Mouse (Mus musculus): Measurements from ENCODE around the gene Abhd14a. TPM values are rescaled to one million over a fixed set of nuclear protein-coding genes. Genes with fewer than 3 reads are reported as not detected.
"Not testable (repeated sequence)": the region's sequence is repeated elsewhere in the genome, so short reads cannot be mapped to it uniquely, and the experiment has no call there.

Gene Abhd14a
- total RNA-seq (2022) = 10 to 100 TPM; 15.2 to 17.8 (median 16.7) TPM

DNA sequence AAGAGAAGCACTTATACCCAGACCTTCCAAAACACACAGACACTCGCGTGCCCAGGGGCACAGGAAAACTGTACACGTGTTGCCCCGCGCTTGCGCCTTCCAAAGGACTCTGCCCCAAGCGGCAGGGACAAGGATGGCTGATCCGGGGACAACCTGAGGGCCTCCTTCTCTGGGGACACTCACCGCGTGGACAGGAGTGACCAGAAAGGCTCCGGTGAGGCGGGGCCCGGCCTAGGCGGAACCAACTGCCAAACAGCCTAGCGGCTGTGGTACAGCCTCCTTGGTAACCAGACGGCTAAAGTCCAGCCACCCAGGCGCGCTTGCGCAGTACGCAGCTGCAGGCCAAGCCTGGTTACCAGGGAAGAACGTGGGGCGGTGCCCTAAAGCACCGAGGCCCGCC, at the start of gene Abhd14a, which contains the start of gene Abhd14b:
TSS of gene Abhd14a (minus strand) at position 331 of the 400 bp plus-strand sequence.
TSS of gene Abhd14b (plus strand) at position 112 of the 400 bp plus-strand sequence.
- DNase-seq (ENCODE audit: low spot score in 2 of 2) = peak; percentile 92 to 97

DNA sequence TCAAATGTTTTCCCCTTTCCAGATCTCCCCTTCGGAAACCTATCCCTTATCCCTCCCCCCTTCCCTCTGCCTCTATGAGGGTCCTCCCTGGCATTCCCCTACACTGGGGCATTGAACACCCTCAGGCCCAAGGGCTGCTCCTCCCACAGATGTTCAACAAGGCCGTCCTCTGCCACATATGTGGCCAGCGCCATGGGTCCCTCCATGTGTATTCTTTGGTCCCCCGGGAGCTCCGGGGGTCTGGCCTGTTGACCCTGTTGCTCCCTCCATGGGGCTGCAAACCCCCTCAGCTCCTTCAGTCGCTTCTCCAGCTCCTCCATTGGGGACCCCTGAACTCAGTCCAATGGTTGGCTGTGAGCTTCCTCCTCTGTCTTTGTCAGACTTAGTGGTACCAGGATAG, 40.1 kb upstream of the Abhd14a start:
- DNase-seq (ENCODE audit: low spot score in 2 of 2) = not testable (repeated sequence)

DNA sequence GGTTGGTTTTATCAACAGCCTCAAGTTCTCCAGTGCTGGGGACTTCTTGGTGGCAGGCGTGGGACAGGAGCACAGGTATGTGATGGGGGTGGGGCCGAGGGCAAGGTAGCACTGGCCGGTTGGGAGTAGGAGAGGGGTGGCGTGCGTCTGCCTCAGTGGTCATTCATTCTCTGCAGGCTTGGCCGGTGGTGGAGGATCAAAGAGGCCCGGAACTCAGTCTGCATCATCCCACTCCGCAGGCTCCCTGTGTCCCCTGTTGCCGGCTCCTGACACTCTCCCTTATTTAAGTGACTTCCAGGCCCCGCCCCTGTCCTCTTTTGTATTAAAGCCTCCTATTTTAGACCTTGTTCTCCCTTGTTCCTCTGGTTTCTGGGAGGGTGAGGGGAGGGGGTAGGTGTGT, 37.6 kb upstream of the Abhd14a start:
- no peak for DNase-seq (ENCODE audit: low spot score in 2 of 2)

DNA sequence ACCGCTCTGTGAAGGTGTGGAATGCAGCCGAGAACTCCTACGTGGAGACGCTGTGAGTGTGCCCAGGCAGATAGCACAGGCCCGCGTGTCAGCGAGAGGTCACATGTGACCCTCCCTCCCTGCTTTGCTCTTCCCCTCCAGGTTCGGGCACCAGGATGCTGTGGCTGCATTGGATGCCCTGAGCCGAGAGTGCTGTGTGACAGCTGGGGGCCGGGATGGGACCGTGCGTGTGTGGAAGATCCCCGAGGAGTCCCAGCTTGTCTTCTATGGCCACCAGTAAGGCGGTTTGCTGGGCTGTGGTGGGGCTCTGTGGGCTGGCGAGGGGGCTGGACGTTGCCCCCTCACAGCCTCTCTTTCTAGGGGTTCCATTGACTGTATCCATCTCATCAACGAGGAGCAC, 36.1 kb upstream of the Abhd14a start:
- no peak for DNase-seq (ENCODE audit: low spot score in 2 of 2)

DNA sequence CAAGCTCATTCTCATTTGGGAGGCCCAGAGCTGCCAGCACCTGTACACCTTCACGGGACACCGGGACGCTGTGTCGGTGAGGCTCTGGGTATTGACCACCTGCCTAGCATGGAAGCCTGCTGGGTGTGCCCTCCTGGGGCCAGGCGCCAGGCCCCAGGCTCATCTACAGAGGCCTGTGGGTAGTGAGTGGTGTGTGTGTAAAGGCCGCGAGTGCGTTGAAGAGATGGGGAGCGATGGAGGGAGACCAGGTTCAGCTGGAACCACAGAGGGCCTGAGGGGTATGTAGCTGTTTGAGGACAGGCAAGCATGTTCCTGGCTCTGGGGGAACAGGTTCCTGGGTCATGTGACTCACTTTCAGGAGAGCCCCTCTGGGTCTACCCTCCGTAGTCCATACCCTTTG, 35.7 kb upstream of the Abhd14a start:
- DNase-seq (ENCODE audit: low spot score in 2 of 2) = peak in 1 of 2 experiments; percentile 1

DNA sequence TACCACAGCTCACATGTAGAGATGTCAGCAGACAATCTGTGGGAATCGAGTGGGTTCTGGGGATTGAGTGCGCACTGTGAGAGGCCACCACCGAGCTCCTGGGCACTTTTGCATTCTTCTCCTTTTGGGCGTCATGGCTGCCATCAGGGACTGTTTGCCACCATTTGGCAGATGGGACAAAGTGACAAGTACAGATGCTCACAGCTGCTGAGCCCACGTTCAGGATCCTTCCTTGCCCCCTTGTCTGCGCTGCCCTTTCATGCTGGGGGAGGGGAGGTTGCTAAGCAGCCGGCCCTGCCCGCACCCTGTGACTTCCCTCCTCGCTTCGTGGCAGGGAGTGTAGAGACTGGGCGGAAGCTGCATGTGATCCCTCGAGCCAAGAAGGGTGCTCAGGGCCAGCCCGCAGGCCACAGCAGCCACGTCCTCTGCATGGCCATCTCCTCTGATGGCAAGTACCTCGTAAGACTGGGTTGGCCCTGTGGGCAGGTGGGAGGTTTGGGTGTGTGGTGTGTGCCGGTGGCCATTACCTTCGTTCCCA, 35.2 kb upstream of the Abhd14a start:
- DNase-seq (ENCODE audit: low spot score in 2 of 2) = no peak

DNA sequence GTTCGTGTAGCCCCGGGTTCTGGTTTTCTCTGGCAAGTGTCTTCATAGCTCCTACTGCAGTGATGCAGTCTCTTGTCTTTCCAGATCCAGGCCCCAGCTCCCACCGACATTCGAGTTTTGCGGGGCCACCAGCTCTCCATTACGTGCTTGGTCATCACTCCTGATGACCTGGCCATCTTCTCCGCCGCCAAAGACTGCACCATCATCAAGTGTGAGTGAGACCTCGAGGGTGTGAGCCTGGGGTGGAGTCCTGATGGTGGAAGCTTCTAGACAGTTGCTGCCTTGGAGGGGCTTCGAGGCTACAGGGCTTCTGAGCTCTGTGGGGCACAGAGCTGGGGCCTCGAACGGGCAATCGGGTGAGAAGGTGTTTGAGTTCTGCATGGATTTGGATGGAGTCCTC, 34.2 kb upstream of the Abhd14a start:
- DNase-seq (ENCODE audit: low spot score in 2 of 2) = peak in 1 of 2 experiments; percentile 1

DNA sequence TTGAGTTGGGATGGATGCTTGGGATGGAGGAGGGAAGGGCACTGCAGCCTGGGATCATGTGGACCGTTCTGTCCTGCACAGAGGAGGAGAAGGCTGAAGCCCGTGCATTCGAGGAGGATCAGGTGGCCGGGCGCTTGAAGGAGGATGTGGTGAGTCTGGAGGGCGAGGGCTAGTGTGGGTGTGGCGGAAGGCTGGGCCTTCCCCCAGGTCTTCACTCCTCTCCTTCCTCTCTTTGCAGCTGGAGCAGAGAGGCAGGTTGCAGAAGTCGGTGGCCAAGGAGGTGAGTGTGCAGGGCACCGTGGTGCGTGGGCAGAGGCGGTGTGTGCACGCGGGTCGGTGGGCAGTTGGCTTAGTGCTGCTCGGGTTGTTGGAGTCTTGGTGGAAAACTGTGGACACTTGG, 33.6 kb upstream of the Abhd14a start:
- peak in 1 of 2 experiments; percentile 1 for DNase-seq (ENCODE audit: low spot score in 2 of 2)

DNA sequence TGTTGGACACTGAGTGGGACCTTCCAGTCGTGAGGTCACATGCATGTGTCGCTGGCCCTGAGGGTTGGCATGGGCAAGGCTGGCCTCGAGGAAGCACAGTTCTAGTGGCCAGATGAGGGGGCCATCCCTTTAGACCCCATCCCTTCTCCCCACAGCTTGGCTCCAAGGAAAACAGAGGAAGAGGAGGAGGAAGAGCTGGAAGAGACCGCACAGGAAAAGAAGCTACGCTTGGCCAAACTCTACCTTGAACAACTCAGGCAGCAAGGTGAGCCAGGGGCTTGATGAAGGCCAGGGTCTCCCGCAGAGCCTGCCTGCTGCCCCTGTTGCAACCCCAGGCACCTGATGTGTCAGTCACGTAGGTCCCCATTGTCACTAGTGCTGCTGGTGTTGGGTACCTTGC, 33.1 kb upstream of the Abhd14a start:
- DNase-seq (ENCODE audit: low spot score in 2 of 2) = peak in 1 of 2 experiments; percentile 2

DNA sequence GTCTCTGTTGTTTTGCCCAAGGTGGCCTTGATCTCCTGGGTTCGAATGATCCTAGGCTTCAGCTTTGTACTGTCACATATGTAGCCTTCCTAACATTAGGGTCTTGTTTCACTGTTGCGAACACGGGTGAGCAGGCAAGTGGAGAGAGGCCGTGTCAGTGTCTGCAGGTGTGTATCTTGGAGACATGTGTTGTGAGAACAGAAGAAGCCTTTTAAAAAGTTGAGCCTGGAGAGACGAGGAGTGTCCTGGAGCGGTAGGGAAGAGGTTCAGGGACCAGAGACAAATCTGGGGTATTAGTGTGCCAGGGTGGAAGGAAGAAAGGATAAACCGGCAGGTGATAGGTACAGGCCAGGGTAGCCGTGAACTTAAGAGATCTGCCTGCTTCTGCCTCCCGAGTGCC, 30.6 kb upstream of the Abhd14a start:
- peak in 1 of 2 experiments; percentile 1 for DNase-seq (ENCODE audit: low spot score in 2 of 2)

DNA sequence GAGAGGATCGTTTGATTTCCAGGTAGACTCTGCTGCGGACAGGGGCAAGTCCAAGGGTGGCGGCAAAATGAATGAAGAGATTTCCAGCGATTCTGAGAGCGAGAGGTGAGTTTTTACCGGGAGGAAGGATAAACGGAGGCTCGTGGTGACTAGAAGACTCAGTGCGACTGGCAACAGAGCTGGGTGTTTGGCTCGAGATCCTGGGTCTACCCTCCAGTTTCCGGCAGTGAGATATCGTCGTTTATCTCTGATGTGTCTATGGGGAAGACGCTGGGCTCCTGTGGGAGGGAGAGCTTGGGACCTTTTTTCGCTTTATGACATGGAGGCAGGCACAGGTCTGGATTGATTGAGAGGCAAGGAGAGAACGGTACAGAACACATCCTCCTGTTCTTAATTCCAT, 30.2 kb upstream of the Abhd14a start:
- DNase-seq (ENCODE audit: low spot score in 2 of 2) = peak in 1 of 2 experiments; percentile 2

DNA sequence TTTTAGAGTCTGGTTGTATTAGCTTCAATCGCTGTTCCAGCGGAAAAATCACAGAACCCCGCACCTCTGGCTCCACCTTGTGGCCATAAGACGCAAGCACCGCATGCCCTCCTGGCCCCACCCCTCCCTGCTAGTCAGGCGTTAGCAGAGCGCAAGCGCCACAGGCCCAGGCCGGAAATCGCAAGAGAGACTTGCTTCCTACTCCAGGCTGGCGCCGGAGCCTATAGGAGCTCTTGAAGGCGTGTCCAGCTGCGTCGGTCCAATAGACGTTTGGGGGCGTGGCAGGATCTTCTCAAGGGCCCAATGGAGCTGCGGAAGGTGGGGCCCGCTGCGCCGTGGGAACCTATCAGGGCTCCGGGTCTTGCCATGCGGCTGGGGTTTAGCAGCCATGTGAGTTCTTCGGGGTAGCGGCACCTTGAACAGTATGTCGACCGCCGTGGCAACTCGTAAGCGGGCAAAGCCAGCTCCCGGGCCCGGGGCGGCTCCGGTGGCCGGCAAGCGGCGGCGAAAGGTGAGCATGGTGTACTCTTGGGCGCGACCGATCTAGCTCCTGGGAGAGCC, 29.5 kb upstream of the Abhd14a start, which contains the start of gene Parp3:
TSS of gene Parp3 (minus strand) at position 26 of the 561 bp plus-strand sequence.
- DNase-seq (ENCODE audit: low spot score in 2 of 2) = peak; percentile 99 to 100

DNA sequence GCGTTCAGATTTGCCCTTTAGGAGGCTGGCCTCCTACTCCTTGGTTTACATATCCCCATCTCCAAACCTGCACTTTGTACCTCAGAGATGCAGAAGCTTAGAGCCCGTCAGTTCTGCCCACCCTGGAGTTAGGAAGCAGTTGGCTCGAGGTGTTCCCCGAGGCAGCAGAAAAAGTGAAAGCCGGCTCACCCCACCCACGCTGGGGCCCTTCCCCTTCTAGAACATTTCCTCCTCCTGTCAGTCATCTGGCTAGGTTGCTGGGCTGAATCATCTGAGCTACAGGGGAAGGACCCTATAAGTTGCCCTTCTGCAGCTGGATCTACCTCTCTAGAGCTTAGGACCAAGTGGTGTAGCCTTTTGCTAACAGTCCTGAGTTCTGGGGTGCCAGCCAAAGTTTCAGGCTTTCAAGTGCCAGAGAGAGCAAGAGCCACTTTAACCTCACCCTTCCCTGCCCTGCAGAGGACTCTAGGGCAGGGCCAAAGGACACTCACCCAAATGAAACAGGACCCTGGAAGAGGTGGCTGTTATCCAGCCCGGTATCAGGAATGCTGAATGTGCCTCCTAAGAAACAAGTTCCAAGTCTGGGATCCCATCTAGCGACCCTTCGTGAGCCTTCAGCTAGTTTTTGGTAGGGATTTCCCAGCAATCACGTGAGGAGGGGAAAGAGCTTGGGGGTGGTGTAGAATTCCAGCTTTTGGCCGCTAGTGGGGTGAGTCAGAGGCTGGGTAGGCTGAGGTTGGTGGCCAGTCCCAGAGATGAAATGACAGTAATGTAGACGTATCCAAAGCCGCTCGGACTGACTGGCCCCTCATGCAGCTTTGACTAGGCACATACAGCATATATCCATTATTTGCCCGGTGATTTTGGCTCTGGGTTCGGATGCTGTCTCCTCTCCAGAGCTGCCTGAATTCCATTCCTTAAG, 28.8 kb upstream of the Abhd14a start:
- peak; percentile 62 to 72 for DNase-seq (ENCODE audit: low spot score in 2 of 2)

DNA sequence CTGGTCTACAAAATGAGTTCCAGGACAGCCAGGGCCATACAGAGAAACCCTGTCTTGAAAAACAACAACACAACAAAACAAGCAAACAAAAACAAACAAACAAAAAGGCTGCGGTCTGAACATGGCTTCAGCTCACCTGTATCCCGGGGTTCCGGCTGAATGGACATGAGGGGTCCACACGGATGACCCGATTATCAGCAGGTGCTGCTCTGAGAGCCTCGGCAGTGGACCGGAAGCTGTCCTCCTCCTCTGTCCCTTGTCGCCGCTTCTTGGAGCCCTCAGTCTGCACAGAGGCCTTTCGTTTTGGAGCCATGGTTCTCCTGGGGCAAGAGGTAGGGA, 28.2 kb upstream of the Abhd14a start, which contains the start of gene Rrp9:
TSS of gene Rrp9 (plus strand) at position 301 of the 339 bp plus-strand sequence.
- DNase-seq (ENCODE audit: low spot score in 2 of 2) = no peak

DNA sequence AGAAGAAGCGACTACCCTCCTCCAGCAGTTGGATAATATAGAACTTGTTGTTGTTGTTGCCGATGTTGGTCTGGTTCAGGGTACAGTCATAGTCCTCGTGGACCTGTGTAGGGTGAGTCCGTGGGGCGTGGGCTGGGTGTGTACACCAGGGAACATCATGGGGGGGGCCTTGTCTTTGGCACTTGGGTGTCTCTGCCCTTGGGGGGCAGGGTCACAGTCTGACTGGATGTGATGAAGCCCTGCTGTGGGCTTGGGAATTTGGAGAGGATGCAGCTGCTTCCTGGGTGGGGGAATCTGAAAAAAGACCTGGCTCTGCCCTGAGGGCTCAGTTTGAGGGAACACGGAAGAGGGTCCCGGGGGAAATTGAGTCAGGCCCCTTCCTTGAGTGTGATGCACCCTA, 27.6 kb upstream of the Abhd14a start:
- DNase-seq (ENCODE audit: low spot score in 2 of 2) = peak; percentile 15 to 43

DNA sequence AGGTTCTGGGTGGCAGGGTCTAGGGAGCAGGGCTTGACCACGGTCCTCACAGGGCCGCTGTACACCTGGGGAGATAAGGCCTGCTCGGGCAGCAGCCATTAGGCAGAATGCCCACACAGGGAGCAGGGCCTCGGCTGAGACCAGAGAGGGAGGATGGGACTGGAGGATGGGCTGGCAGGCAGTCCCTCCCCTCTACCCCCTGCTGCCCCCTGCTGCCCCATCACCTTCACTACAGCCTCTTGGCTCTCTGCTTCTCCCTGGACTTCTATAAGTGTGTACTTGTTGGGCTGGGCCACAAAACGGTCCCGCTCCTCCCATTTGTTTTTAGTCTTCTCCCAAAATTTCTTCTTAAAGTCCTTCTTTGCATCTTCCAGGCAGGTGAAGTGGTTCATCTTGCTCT, 27.0 kb upstream of the Abhd14a start:
- peak; percentile 43 to 52 for DNase-seq (ENCODE audit: low spot score in 2 of 2)

DNA sequence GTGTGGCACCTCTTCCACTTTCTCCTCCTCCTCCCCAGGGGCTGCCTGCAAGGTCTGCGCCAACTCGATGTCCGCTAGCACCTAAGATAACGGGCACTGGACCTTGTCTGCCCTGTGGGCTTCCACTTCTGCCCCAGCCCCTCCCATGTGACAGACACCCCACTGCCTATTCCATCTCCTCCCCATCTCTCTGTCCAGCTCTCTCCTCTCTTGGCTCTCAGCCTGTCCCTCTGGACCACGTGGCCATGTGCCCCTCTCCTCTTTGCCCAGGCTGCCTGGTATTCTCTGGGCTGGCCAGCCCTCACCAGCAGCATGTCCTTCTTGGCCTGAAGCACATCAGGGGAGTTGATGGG, 26.3 kb upstream of the Abhd14a start:
- DNase-seq (ENCODE audit: low spot score in 2 of 2) = peak; percentile 5 to 12

DNA sequence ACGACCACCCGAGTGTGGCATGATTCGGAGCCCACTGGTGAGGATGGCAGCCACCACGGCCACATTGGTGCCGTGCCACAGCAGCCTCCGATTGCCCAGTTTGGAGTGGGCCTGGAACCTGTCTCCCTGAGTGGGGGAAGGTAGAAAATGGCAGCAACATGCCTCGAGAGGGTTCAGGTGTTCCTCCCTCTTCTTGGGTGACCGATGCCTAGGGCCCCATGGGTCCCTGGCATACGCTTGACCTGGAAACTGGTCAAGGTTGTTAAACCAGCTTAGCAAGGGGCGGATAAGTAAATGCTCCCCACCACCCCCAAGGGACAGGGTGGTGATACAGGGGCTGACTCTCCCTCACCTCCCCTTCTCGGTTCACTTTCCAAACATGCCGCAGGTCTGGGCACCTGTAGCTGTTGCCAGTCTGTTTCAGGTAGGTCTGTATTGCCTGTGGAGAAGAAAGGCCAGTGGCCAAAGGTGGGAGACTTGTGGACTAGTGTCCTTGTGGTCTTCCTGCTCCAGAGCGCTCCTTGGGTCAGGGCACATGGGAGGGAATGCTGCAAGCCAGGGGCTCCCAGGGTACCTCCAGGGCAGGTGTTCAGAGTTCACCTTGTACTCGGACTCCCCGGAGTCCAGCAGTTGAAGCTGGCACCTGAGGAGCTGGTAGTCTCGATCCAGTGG, 25.7 kb upstream of the Abhd14a start:
- DNase-seq (ENCODE audit: low spot score in 2 of 2) = peak in 1 of 2 experiments; percentile 13

DNA sequence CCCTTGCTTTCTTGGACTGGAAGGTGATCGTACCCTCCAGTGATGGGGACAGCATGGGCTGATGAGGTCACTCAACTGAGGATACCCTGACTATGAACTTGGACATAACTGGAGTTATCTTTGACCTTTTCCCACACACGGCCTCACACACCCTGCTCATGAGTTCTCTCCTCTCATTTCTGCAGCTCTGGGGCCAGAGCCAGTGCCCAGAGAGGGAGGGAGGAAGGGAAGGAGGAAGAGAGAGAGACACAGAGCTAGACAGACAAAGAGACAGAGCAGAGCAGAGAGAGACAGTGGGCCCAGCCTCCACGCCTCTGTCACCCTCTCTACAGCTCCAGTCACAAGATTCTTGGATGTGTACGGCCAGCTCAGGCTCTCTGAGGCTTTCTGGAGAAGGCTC, 24.8 kb upstream of the Abhd14a start:
- DNase-seq (ENCODE audit: low spot score in 2 of 2) = peak in 1 of 2 experiments; percentile 17

DNA sequence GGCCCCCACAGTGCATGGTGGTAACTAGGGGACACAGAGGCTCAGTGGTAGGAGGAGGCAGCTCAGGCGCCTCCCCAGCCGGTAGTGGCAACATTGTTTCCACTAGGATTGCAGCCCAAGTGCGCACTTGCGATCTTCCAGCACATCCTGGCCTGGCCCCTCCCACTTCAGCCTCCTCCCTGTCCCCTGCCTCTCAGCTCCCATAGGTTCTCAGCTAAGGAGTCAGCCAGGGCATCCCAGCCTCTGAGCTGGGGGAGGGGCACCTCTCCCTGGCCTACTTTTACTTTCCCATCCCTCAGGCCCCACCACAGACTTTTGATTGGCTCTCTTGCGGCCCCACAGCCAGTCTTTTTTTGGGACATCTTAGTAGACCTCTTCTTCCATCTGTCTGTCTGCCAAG, 24.4 kb upstream of the Abhd14a start:
- DNase-seq (ENCODE audit: low spot score in 2 of 2) = peak; percentile 67 to 72

DNA sequence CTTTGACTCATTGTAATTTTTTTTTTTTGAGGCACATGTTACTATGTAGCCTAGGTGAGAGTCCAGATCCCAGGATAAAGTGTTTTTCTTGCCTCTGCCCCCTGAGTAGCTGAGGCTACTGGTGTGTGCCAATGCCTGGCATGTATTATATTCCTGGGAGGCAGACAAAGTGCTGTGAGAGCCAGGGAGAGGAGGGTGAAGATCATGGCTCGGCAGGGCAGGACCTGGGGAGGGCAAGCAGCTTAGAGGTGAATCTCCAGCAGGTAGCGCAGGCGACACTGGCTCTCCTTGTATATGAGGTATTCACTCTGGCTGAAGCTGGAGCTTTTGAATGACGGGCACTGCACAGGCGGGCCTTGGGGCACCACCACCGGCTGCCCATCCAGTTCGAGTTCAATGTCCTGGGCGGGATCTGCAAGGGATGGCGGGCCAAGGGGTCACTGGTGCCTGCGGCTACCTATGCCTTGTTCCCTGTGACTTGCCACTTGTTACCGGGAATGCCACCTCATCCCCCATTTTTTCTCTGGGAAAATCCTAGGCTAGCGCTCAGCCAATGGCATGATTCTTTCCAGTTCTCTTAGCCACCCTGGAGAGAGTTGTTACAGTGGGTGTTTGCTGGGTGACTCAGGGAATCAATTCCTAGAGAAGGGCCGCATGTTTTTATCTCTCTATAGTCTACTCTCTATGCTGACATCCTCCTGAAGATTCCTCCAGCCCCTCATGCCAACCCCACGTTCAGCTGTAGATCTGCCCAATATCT, 23.7 kb upstream of the Abhd14a start:
- DNase-seq (ENCODE audit: low spot score in 2 of 2) = peak in 1 of 2 experiments; percentile 2
